Mouse (Mus musculus): ENCODE data around the gene Npc1l1. TPM values are rescaled to one million over a fixed set of nuclear protein-coding genes. Genes with fewer than 3 reads are reported as not detected.

The Npc1l1 gene
- polyA plus RNA-seq, 1 experiment, result 218 TPM

DNA sequence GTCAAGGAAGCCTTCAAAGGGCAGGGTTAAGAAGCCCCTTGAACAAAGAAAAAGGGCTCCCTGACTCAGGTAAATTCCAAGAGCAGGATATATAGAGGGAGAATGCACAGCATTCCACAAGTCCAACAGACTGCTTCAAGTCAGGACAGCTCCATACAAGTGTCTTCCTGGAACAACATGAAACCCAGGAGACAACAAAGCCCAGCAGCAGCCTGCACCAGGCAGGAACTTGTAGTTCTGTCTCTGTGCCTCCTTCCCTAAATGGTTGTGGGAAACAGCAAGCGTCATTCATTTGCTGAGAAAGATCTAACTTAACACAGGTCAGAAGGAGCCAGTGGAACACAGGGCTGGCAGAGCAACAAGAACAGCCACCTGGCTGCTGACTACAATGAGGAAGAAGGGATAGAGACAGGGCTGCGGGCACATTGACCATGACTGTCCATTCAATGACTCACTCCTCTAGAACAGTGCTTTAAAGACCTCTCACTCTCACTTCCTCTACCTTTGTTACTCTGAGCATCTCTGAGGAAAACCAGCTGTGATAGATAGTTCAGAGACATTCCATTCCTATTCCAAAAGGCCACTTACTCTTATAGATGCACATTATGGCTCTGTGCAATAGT, 60.8 kb downstream of the Npc1l1 start:
- whole genome bisulfite sequencing, result 44% methylated on average over 2 of the region's 2 CpGs
- no peak for DNase-seq (ENCODE audit: low read depth, low spot score)

DNA sequence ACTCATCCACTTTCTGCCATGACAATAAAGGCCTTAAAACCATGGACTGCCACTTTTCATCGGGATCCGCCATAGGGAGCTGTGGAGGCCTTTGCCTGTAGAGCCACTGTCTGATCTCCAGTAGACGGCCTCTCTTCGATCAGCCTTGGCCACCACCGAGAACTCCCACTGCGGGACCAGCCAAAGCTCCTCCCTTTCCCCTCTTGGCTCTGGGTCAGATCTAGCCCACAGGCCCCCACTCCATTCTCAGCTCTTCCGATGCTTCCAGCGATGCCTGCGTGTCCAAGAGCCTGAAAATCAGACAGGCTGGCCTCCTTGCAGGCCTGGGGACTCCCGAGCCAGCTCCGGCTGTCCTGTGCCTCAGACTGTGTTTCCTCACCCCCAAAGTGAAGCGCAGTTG, 63.6 kb downstream of the Npc1l1 start:
- DNase-seq (ENCODE audit: low read depth, low spot score), result no peak
- 91% methylated on average over 12 of the region's 12 CpGs for WGBS

DNA sequence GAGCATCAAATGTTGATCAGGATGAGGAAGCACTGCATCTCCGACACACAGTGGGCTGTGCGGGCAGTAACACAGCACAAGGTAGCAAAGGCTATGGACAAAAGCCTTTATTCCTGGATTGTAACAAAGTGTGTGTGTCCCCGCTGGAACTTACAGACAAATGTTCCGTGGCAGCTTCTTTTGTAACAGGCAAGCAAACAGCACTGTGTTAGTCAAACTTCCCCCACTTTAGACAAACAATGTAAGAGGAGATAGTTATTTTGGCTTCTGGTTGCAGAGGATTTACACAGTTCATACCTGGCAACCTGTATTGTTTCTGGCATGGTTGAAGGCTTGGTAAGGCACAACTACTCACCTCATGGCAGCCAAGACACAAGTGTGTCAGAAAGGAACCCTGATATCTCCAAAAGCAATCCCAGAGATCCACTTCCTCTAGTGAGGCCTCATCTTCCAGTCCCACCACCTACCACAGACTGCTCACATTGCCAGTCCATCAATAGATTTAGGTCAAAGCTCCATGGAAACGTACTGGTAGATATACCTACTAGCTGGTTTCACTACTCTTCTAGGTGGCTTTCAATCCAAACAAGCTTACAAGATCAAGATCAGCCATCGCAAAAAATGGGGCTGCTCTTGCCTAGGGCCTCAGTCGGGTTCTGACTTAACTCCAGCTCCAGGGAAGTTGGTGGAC, 64.4 kb downstream of the Npc1l1 start:
- WGBS, result 86% methylated on average over 7 of the region's 7 CpGs
- DNase-seq (ENCODE audit: low read depth, low spot score), result no peak

DNA sequence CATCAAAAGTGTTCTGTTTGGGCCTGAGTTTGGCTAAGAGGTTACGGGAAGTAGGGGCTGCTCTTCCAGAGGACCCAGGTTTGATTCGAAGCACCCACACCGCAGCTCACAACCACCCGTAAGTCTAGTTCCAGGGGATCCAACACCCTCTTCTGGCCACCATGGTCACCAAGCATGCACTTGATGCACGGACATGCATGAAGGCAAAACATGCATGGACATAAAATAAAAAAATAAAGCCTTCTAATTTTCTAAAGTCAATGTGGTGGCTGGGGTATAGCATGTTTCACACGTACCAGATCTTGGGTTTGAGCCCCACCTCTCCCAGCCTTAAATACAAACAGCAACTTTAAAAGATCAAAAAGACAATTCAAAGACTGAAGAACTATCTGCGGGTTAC, 65.2 kb downstream of the Npc1l1 start:
- DNase-seq (ENCODE audit: low read depth, low spot score), result no peak
- 96% methylated on average over 7 of the region's 7 CpGs for WGBS

DNA sequence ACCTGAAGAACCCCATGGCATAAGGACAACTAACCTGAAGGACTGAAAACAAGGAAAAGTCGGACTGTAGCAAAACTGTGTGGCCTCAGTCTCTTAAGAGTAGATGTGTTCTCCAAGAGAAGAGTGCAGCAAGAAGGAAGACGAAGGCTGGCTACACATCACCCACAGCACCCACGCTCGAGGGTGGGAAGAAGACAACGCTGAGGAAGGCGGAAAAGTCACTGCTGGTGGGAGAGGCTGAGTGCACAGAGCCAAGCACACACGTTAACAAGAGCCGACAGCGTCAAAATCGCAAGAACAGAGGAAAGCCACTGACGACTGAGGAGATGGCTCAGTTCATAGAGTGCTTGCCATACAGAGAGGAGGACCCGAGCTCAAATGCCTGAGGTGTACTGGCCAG, 66.2 kb downstream of the Npc1l1 start:
- 90% methylated on average over 12 of the region's 12 CpGs for WGBS

DNA sequence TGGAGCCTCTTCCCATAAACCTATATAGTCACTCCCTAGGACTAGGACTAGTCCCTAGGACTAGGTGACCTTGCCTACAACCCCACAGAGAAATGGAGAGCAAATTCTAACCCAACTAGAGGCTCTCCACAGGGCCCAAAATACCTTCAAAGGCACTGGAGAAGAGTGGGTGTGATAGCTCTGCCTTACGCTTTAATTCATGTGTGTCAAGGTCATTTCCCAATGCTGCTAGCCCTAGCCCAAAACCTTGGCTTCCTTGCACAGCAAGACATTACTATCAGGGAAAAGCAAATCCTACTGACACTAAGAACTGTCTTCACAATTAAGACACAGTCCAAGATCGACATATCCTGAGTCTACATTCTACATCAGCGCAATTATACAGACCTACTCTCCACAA, 66.9 kb downstream of the Npc1l1 start:
- DNase-seq (ENCODE audit: low read depth, low spot score), result no peak
- 96% methylated on average over 3 of the region's 3 CpGs for WGBS

More for the DNA sequence above, 66.2 kb downstream of the Npc1l1 start:
- no peak for DNase-seq (ENCODE audit: low read depth, low spot score)

DNA sequence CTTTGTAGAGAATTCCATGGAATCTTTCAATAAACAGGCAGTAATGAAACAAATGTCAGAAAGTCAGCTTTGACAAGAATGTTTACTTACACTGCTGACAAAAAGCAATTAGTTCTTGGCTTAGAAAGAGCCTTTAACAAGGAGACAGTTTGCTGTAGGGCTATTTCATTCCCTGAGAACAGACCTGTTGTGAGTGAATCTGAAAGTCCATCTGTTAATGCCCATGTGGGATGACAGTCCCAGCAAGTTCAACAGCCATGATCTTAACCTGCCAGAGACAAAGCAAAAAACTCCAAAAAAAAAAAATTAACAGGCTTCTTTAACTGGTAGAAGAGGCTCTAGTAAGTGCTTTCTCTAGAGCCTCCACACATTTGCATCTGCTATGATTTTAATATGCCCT, 68.4 kb downstream of the Npc1l1 start:
- DNase-seq (ENCODE audit: low read depth, low spot score), result no peak

Other genes with a start within 250 kb of the Npc1l1 start
- 2.2 and 5.0 TPM in 2 replicates for gene Camk2b, start 163.8 kb downstream of the Npc1l1 start, polyA plus RNA-seq (2012; rRNA removed)
- gene A730071L15Rik, start 30.1 kb downstream of the Npc1l1 start, polyA plus RNA-seq (2012; rRNA removed), result 0.07 and 0.34 TPM in 2 replicates
- gene Nudcd3, start 29.7 kb downstream of the Npc1l1 start, polyA plus RNA-seq (2012; rRNA removed), result 32.8 and 44.1 TPM in 2 replicates
- 31.4 and 34.7 TPM in 2 replicates for gene Ddx56, start 37.6 kb upstream of the Npc1l1 start, polyA plus RNA-seq (2012; rRNA removed)
- gene Tmed4, start 44.7 kb upstream of the Npc1l1 start, polyA plus RNA-seq (2012; rRNA removed), result 144 and 160 TPM in 2 replicates
- gene Ogdh, start 61.5 kb upstream of the Npc1l1 start, polyA plus RNA-seq (2012; rRNA removed), result 221 and 357 TPM in 2 replicates
- 43.2 and 46.7 TPM in 2 replicates for gene Zmiz2, start 158.9 kb upstream of the Npc1l1 start, polyA plus RNA-seq (2012; rRNA removed)
- gene Ppia, start 185.3 kb upstream of the Npc1l1 start, polyA plus RNA-seq (2012; rRNA removed), result 1,007 and 1,129 TPM in 2 replicates
- gene H2afv, start 214.3 kb upstream of the Npc1l1 start, polyA plus RNA-seq (2012; rRNA removed), result 117 and 133 TPM in 2 replicates
- gene Purb, start 245.8 kb upstream of the Npc1l1 start, polyA plus RNA-seq (2012; rRNA removed), result 6.0 and 7.7 TPM in 2 replicates